Mouse (Mus musculus) cerebellum, adult 2 months (tissue): ENCODE measurements around the gene Hist1h2bp. TPM values are rescaled to one million over a fixed set of nuclear protein-coding genes. Genes with fewer than 3 reads are reported as not detected.
"Not testable (repeated sequence)": the region's sequence is repeated elsewhere in the genome, so short reads cannot be mapped to it uniquely, and the experiment has no call there.

ENCODE experiments used
- DNase-seq, 2 experiments: peaks; one replicate each; pipeline ENCODE4 v3.0.0; 2021
- H3K27ac ChIP-seq: fragments of 200-500 bp; 2 replicates; pipeline ENCODE4 v1.5.1; 2012; ENCODE audit warnings: low read length, control low read depth, inconsistent platforms; ENCODE audit not compliant: insufficient read depth
- H3K27me3 ChIP-seq: fragments of 200-500 bp; 2 replicates; pipeline ENCODE4 v1.6.1; 2012; ENCODE audit warnings: inconsistent platforms, mild to moderate bottlenecking, low read length, moderate library complexity; ENCODE audit not compliant: control insufficient read depth, insufficient read depth
- H3K4me1 ChIP-seq: fragments of 200-500 bp; 2 replicates; pipeline ENCODE4 v1.6.1; 2011; ENCODE audit warnings: low read length; ENCODE audit not compliant: control insufficient read depth, insufficient read depth
- H3K4me3 ChIP-seq: fragments of 200-500 bp; replicated peaks from 2 replicates; pipeline ENCODE3; 2011; ENCODE audit warnings: mild to moderate bottlenecking, low read depth, low read length, control low read depth; ENCODE audit not compliant: insufficient read depth
- CTCF ChIP-seq: fragments of 200-500 bp; IDR thresholded peaks from 2 replicates; pipeline ENCODE4 v1.5.1; 2011; ENCODE audit warnings: low read depth, mild to moderate bottlenecking, control low read depth, low read length, moderate library complexity, borderline replicate concordance; ENCODE audit not compliant: insufficient read depth
- POLR2A ChIP-seq: fragments of 200-500 bp; IDR thresholded peaks from 2 replicates; pipeline ENCODE4 v1.6.1; 2011; ENCODE audit warnings: low read length, control low read depth, borderline replicate concordance; ENCODE audit not compliant: insufficient read depth
- WGBS: fragments of 180-500 bp; shearing (Covaris S2); methylation state at CpG from one replicate; pipeline ENCODE4 v1.1.7; 2018; 5-methylcytosine and 5-hydroxymethylcytosine counted together
- polyA plus RNA-seq: library from polyadenylated mRNA; depleted of rRNA; stranded (reverse); fragments of >200 nt; gene quantifications from 2 replicates; pipeline ENCODE4 v1.2.3, GENCODE M21; 2012

Gene Hist1h2bp
- polyA plus RNA-seq, 1 experiment, result not detected

DNA sequence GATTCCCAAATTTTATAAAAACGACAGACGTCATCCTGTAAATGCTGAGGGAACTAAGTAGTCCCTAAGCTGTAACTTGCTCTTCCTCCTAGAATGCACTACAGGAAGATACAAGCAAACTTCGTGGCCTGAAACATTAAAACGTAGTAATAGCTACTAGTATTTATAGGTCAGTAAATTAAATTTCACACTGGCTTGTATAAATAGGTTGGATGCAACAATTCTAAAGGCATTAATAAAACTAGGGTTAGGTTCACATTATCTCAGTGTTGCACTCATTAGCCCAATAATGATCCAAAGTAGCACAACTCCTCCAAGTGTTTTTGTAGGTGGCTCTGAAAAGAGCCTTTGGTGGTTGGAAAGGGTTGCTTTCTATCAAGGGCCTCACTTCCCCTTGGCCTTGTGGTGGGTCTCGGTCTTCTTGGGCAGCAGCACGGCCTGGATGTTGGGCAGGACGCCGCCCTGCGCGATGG is 34.2 kb upstream of the Hist1h2bp start:
- WGBS, result 4% methylated on average over 10 of the region's 10 CpGs
- DNase-seq, result no peak
- H3K4me3 ChIP-seq, result peak overlapping the region; percentile 47
- H3K27ac ChIP-seq, result peak overlapping the region; percentile 57
- no peaks in the 10 kb centered on the region for H3K4me1 ChIP-seq
- TF ChIP-seq POLR2A (no peak), CTCF (no peak)
- no peaks in the 10 kb centered on the region for H3K27me3 ChIP-seq

DNA sequence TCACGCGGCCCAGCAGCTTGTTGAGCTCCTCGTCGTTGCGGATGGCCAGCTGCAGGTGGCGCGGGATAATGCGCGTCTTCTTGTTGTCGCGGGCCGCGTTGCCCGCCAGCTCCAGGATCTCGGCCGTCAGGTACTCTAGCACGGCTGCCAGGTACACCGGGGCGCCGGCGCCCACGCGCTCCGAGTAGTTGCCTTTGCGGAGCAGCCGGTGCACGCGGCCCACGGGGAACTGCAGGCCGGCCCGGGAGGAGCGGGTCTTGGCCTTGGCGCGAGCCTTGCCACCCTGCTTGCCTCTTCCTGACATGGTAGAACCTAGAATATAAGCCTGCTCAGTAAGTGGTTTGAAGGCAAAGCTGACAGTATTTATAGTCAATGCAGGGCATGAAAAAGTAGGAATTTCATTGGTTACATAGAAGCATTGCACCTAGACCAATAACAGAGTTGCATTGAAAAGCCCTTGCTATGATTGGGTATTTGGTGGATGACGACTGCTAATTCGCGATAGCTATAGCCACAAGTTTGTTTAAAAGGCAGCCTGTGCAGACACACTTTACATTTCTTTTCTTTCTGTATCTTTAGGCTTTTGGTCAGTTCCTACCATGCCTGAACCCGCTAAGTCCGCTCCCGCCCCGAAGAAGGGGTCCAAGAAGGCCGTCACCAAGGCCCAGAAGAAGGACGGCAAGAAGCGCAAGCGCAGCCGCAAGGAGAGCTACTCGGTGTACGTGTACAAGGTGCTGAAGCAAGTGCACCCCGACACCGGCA is 33.6 kb upstream of the Hist1h2bp start, which contains the start of the genes Hist1h2ak and Hist1h2bn:
TSS of gene Hist1h2ak (minus strand) at position 304 of the 762 bp plus-strand sequence.
TSS of gene Hist1h2bn (plus strand) at position 600 of the 762 bp plus-strand sequence.
- Histone ChIP-seq H3K27ac (peak within 1 kb of the TSS; percentile 57), H3K4me3 (peak within 1 kb of the TSS; percentile 86)
- peak; percentile 76 to 91 for DNase-seq
- H3K27me3 ChIP-seq, H3K4me1 ChIP-seq: not testable (repeated sequence)
- under 1% methylated on average over 47 of the region's 50 CpGs for WGBS
- 0 out of 2 replicates have a peak, but pooled peaks have one; percentile 39 for TF ChIP-seq POLR2A

DNA sequence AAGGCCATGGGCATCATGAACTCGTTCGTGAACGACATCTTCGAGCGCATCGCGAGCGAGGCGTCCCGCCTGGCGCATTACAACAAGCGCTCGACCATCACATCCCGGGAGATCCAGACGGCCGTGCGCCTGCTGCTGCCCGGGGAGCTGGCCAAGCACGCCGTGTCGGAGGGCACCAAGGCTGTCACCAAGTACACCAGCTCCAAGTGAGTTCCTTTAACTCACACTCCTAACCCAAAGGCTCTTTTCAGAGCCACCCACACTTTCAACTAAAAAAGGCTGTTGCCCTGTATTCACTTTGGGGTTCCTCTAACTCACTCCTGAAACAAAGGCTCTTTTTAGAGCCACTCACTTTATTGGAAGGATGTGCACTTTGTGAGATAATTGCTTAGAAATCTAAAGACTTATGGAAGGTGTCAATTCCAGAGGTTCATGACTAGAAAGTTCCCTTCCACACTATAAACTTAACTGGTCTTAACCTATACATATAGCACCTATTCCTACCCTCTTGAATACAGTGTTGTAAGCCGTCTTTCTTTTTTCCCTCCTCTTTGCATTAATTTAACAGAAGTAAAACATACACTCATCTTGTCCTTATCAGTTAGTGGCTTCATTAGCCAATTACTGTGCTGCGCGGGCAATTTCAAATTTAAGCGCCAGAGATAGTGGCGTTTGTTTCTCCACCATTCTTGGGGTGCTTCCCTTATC is 32.8 kb upstream of the Hist1h2bp start:
- WGBS, result 1% methylated on average over 23 of the region's 26 CpGs
- DNase-seq, result peak in 1 of 2 experiments; percentile 23
- H3K27ac ChIP-seq, H3K27me3 ChIP-seq, H3K4me1 ChIP-seq: not testable (repeated sequence)
- H3K4me3 ChIP-seq, result peak overlapping the region; percentile 26

DNA sequence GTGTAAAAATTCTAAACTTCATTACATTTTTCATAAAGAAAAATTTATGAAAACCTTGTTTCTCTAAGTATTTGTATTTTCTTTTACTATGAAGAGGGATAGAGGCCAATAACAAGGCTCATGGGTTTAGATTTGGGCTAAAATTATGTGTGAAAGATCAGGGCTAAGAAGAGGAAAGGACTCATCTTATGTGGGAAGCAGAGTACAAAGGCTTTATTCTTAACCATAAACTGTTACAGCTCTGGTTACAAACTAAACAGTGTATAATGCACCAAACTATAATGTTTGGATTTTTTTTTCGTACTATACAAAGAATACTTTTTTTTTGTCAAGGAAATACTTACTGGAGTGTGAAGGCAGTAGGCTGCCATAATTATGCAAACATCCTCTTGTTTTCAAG is 31.6 kb upstream of the Hist1h2bp start:
- no peak for DNase-seq
- TF ChIP-seq CTCF (no peak), POLR2A (no peak)
- Histone ChIP-seq H3K4me1 (no peaks in the 10 kb centered on the region), H3K27me3 (no peaks in the 10 kb centered on the region), H3K27ac (no peak overlapping the region), H3K4me3 (no peak overlapping the region)
- 57% methylated on average over 1 of the region's 1 CpGs for WGBS

DNA sequence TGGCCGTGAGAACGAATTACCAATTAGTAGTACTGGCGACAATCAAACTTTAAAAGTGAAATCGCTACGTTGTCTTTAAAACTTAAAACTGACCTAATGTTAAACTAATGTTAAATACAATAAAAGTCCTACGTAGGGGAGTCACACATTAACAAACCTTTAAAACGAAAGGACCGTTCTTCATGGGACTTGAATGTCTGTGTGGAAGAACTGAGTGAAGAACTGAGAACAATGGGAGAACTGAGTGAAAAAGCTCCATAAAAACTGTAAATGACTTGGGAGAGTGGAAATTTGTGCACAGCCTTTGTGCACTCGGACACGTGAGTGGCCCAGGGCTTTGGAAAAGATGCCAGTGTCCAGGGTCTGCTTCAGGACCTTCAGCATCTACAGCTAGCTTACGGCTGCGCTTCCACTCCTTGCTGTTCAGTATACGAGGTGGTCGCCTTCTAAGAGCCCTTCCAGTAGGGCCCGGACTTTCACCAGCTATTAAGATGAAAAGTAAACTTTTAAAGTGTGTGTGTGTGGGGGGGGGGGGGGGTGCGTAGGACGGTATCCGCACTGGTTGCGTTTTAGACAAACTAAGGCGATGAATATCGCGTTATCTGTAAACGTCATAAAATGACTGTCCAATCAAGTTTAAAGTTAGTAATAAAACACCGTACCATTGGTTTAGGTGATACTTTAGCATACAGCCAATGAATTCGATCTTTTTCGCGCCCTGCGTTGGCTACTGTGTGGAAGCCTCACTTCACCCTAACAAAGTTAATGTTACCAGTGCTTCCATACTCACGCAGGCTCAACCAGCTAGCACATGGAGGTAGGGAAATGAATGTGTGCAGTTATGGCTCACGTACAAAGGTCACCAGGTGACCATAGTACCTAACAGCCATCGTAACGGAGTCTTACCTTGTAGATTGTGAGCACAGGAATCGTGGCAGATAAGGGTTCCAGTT is 8.2 kb upstream of the Hist1h2bp start:
- Histone ChIP-seq H3K27me3 (no peaks in the 10 kb centered on the region), H3K27ac (0 out of 2 replicates have a peak overlapping the region, but pooled peaks have one; percentile 36), H3K4me1 (no peaks in the 10 kb centered on the region; the same call in 1 of the 2 replicates), H3K4me3 (peak overlapping the region; percentile 86)
- TF ChIP-seq POLR2A, result peak; percentile 41; the same call in 1 of the 2 replicates
- no peak for TF ChIP-seq CTCF
- 3% methylated on average over 33 of the region's 33 CpGs for WGBS
- DNase-seq, result peak; percentile 67 to 82

DNA sequence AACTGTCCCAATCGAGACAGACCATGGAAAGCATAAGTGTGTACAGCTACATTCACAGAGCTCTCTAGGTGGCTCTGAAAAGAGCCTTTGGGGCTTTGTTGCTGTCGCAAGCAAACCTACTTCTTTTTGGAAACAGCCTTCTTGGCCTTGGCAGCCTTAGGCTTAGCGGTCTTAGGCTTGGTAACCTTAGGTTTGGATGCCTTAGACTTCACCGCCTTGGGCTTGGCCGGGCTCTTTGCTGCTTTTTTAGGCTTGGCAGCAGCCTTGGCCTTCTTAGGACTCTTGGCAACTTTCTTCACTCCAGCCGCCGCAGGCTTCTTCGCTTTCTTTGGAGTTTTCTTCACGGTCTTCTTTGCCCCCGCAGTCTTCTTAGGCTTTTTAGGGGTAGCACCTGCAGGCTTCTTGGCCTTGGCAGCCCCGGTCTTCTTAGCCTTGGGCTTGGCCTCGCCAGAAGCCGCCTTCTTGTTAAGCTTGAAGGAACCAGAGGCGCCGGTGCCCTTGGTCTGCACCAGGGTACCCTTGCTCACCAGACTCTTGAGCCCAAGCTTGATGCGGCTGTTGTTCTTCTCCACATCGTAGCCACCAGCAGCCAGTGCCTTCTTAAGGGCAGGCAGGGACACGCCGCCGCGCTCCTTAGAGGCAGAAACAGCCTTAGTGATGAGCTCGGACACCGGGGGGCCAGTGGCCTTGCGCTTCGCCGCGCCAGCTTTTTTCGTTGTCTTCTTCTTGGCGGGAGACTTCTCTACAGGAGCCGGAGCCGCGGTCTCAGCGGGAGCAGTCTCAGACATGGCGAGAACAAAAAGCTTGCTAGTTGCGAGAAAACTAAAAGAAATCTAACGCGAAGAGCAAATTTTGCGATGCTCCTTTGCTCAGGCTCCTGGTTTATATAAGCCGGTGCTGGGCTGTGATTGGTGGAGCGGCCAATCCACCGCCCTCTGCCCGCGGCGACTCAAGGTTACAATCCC is 7.2 kb upstream of the Hist1h2bp start, which contains the start of gene Hist1h1b:
TSS of gene Hist1h1b (minus strand) at position 859 of the 965 bp plus-strand sequence.
- Histone ChIP-seq H3K4me3 (peak within 1 kb of the TSS; percentile 86), H3K27me3 (no peaks in the 10 kb centered on the region), H3K27ac (peak within 1 kb of the TSS; percentile 83), H3K4me1 (no peaks in the 10 kb centered on the region; the same call in 1 of the 2 replicates)
- peak; percentile 81 to 82 for DNase-seq
- TF ChIP-seq CTCF, result no peak
- peak; percentile 42; the same call in 1 of the 2 replicates for TF ChIP-seq POLR2A
- WGBS, result under 1% methylated on average over 44 of the region's 44 CpGs
